Mouse (Mus musculus): Measurements from ENCODE around the gene Ralgps1. TPM values are rescaled to one million over a fixed set of nuclear protein-coding genes. Genes with fewer than 3 reads are reported as not detected.
A peak's percentile ranks its signal among the peaks of the same experiment; 100 is the strongest.

The Ralgps1 gene
- polyA plus RNA-seq, 1 experiment, result 0.47 TPM

DNA sequence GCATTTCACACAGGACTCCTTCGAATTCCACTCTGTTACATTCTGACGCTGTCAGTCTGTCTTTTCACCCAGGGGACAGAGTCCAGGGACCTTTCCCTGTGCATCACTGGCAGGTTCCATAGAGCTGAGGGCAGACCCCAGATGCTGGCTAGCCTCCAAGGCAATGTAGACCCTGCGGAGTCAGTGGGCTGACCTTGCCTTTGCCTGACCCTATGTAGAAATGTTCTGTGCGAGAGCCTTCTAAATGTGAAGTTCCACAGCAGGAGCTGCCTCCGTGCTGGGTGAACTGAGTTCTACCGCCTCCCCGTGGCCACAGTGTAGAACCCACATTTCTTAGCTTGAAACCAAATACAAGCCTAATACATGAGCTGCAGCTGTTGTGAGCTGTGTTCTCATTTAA is 30.9 kb upstream of the Ralgps1 start:
- H3K79me3 ChIP-seq (ENCODE audit: low read depth), result no peaks in the 10 kb centered on the region
- peak; percentile 43 for TF ChIP-seq CTCF (IDR thresholded peaks at IDR 0.05; ENCODE audit: control insufficient read depth, insufficient read depth, insufficient read length)
- TF ChIP-seq CEBPB (IDR thresholded peaks at IDR 0.05; ENCODE audit: low read depth), result no peak
- no peaks in the 10 kb centered on the region for H3K36me3 ChIP-seq (ENCODE audit: control insufficient read depth, insufficient read depth)

DNA sequence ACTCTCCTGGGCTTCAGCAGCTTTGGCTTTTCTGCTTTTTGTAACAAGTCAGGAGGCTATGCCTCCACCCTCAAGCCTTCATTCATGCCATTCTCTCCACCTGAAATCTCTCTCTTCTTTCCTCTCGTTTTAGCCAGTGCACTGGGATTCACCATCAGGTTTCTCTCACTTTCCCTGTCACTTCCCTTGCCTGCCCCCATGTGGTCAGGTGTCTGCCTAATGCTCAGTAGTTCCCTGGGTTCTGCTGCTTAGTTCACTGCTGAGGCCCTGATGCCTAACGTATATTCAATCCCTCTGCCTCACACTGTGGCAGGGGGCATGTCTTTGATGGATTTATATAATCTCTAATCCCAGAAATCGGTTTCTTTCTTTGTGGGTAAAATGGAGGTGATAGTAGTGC is 29.9 kb upstream of the Ralgps1 start:
- H3K27me3 ChIP-seq (ENCODE audit: control insufficient read depth, insufficient read depth, insufficient read length), result no peaks in the 10 kb centered on the region
- no peaks in the 10 kb centered on the region for H3K79me3 ChIP-seq (ENCODE audit: low read depth)
- H3ac ChIP-seq (ENCODE audit: control insufficient read depth, insufficient read length, low read depth), result no peak overlapping the region
- no peaks in the 10 kb centered on the region for H3K36me3 ChIP-seq (ENCODE audit: control insufficient read depth, insufficient read depth)
- TF ChIP-seq USF1 (IDR thresholded peaks at IDR 0.05; ENCODE audit: low read depth) (no peak), CTCF (IDR thresholded peaks at IDR 0.05; ENCODE audit: control insufficient read depth, insufficient read depth, insufficient read length) (no peak), MYOD1 (IDR thresholded peaks at IDR 0.05; ENCODE audit: control insufficient read depth, insufficient read length, low read depth) (no peak), MAX (IDR thresholded peaks at IDR 0.05) (no peak), CEBPB (IDR thresholded peaks at IDR 0.05; ENCODE audit: low read depth) (no peak), MYOG (IDR thresholded peaks at IDR 0.05; ENCODE audit: control insufficient read depth, extremely low read depth, insufficient read length) (no peak), FOSL1 (IDR thresholded peaks at IDR 0.05; ENCODE audit: insufficient read depth, low read length, poor library complexity, severe bottlenecking) (no peak)
- H3K4me3 ChIP-seq (ENCODE audit: insufficient read depth, poor library complexity, severe bottlenecking), result no peak overlapping the region
- no peaks in the 10 kb centered on the region for H3K79me2 ChIP-seq (ENCODE audit: control insufficient read depth, insufficient read depth)

More for the DNA sequence above, 30.9 kb upstream of the Ralgps1 start:
- Histone ChIP-seq H3ac (ENCODE audit: control insufficient read depth, insufficient read length, low read depth) (no peak overlapping the region), H3K4me3 (ENCODE audit: insufficient read depth, poor library complexity, severe bottlenecking) (no peak overlapping the region), H3K27me3 (ENCODE audit: control insufficient read depth, insufficient read depth, insufficient read length) (no peaks in the 10 kb centered on the region), H3K79me2 (ENCODE audit: control insufficient read depth, insufficient read depth) (no peaks in the 10 kb centered on the region)

DNA sequence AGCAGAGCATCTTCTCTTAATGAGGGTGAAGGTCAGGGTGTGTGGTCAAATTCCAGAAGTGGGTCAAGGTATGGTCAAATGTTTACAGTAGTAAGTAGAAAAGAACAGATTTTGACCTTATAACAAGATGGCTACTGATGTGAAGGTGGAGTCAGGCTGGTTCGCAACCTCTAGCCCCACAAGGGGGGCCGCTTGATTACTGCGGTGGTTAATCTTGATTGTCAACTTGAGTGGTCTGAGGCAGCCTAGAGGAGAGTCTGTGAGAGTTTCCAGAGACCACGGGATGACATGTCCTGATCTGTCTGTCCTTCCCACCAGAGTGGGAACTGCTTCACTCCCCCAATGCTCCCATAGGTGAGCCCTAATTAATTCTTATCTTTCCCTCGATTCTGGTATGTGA is 29.3 kb upstream of the Ralgps1 start:
- H3ac ChIP-seq (ENCODE audit: control insufficient read depth, insufficient read length, low read depth), result no peak overlapping the region
- no peaks in the 10 kb centered on the region for H3K79me2 ChIP-seq (ENCODE audit: control insufficient read depth, insufficient read depth)
- H3K79me3 ChIP-seq (ENCODE audit: low read depth), result no peaks in the 10 kb centered on the region
- no peaks in the 10 kb centered on the region for H3K27me3 ChIP-seq (ENCODE audit: control insufficient read depth, insufficient read depth, insufficient read length)
- no peaks in the 10 kb centered on the region for H3K36me3 ChIP-seq (ENCODE audit: control insufficient read depth, insufficient read depth)
- H3K4me3 ChIP-seq (ENCODE audit: insufficient read depth, poor library complexity, severe bottlenecking), result no peak overlapping the region
- TF ChIP-seq MAX (IDR thresholded peaks at IDR 0.05) (no peak), MYOD1 (IDR thresholded peaks at IDR 0.05; ENCODE audit: control insufficient read depth, insufficient read length, low read depth) (no peak), USF1 (IDR thresholded peaks at IDR 0.05; ENCODE audit: low read depth) (no peak), MYOG (IDR thresholded peaks at IDR 0.05; ENCODE audit: control insufficient read depth, extremely low read depth, insufficient read length) (no peak), CEBPB (IDR thresholded peaks at IDR 0.05; ENCODE audit: low read depth) (no peak), CTCF (IDR thresholded peaks at IDR 0.05; ENCODE audit: control insufficient read depth, insufficient read depth, insufficient read length) (no peak), FOSL1 (IDR thresholded peaks at IDR 0.05; ENCODE audit: insufficient read depth, low read length, poor library complexity, severe bottlenecking) (no peak)

DNA sequence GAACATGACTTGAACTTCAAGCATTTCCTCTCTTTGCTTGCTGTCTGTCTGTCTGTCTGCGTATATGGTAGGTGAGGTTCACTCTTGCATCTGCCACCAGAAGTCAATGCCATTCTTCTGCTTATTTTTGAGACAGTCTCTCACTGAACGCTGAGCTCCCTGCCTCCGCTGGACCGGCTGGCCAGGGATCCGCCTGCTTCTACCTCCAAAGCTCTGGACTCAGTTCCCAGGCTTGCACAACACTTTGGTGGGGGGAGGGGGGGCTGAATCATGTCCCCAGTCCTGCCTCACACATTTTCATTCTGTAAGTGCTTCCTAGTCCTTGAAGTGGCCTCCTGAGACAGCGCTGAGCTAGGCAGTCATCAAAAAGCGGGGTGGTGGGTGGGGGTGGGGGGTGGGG is 27.8 kb upstream of the Ralgps1 start:
- no peaks in the 10 kb centered on the region for H3K79me2 ChIP-seq (ENCODE audit: control insufficient read depth, insufficient read depth)
- H3K4me3 ChIP-seq (ENCODE audit: insufficient read depth, poor library complexity, severe bottlenecking), result no peak overlapping the region
- TF ChIP-seq MAX (IDR thresholded peaks at IDR 0.05) (no peak), CTCF (IDR thresholded peaks at IDR 0.05; ENCODE audit: control insufficient read depth, insufficient read depth, insufficient read length) (no peak), MYOD1 (IDR thresholded peaks at IDR 0.05; ENCODE audit: control insufficient read depth, insufficient read length, low read depth) (no peak), CEBPB (IDR thresholded peaks at IDR 0.05; ENCODE audit: low read depth) (no peak), FOSL1 (IDR thresholded peaks at IDR 0.05; ENCODE audit: insufficient read depth, low read length, poor library complexity, severe bottlenecking) (no peak), USF1 (IDR thresholded peaks at IDR 0.05; ENCODE audit: low read depth) (no peak), MYOG (IDR thresholded peaks at IDR 0.05; ENCODE audit: control insufficient read depth, extremely low read depth, insufficient read length) (no peak)
- no peaks in the 10 kb centered on the region for H3K27me3 ChIP-seq (ENCODE audit: control insufficient read depth, insufficient read depth, insufficient read length)
- no peak overlapping the region for H3ac ChIP-seq (ENCODE audit: control insufficient read depth, insufficient read length, low read depth)
- H3K36me3 ChIP-seq (ENCODE audit: control insufficient read depth, insufficient read depth), result no peaks in the 10 kb centered on the region
- H3K79me3 ChIP-seq (ENCODE audit: low read depth), result no peaks in the 10 kb centered on the region

DNA sequence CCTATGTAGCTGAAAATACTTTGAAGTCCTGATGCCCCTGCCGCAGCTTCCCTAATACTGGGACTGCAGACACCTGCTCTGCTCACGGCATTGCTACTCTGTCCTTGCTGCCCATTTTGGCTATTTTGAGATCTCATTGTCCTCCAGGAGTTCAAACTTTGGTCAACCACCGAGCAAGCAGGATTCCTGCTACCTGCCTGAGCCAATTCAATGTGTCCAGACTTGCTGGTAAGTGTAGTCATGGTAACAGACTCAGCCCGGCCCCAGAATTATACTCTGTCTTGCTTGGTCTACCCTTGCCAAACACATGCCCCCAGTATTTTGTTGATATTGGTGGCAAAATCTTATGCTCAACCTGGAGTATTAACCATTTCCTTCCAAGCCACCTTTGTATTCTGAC is 25.8 kb upstream of the Ralgps1 start:
- TF ChIP-seq CTCF (IDR thresholded peaks at IDR 0.05; ENCODE audit: control insufficient read depth, insufficient read depth, insufficient read length), result no peak
- no peak for TF ChIP-seq FOSL1 (IDR thresholded peaks at IDR 0.05; ENCODE audit: insufficient read depth, low read length, poor library complexity, severe bottlenecking)
- no peak for TF ChIP-seq MYOG (IDR thresholded peaks at IDR 0.05; ENCODE audit: control insufficient read depth, extremely low read depth, insufficient read length)
- no peak for TF ChIP-seq MYOD1 (IDR thresholded peaks at IDR 0.05; ENCODE audit: control insufficient read depth, insufficient read length, low read depth)
- no peak for TF ChIP-seq MAX (IDR thresholded peaks at IDR 0.05)
- no peak for TF ChIP-seq CEBPB (IDR thresholded peaks at IDR 0.05; ENCODE audit: low read depth)
- Histone ChIP-seq H3K4me3 (ENCODE audit: insufficient read depth, poor library complexity, severe bottlenecking) (no peak overlapping the region), H3K79me2 (ENCODE audit: control insufficient read depth, insufficient read depth) (no peaks in the 10 kb centered on the region), H3ac (ENCODE audit: control insufficient read depth, insufficient read length, low read depth) (no peak overlapping the region), H3K27me3 (ENCODE audit: control insufficient read depth, insufficient read depth, insufficient read length) (no peaks in the 10 kb centered on the region), H3K79me3 (ENCODE audit: low read depth) (no peaks in the 10 kb centered on the region), H3K36me3 (ENCODE audit: control insufficient read depth, insufficient read depth) (no peaks in the 10 kb centered on the region)

DNA sequence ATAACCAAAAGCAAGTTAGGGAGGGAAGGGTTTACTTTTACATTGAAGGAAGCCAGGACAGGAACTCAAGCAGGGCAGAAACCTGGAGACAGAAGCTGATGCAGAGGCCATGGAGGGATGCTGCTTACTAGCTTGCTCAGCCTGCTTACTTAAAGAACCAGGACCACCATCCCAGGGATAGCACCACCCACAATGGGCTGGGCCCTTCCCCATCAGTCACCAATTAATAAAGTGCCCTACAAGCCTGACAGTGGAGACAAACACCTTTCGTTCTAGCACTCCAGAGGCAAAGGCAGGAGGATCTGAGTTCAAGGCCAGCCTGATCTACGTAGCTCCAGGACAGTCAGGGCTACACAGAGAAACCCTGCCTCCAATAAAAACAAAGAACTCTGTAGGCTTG is 23.8 kb upstream of the Ralgps1 start:
- no peaks in the 10 kb centered on the region for H3K79me3 ChIP-seq (ENCODE audit: low read depth)
- H3K4me3 ChIP-seq (ENCODE audit: insufficient read depth, poor library complexity, severe bottlenecking), result no peak overlapping the region
- no peaks in the 10 kb centered on the region for H3K36me3 ChIP-seq (ENCODE audit: control insufficient read depth, insufficient read depth)
- TF ChIP-seq FOSL1 (IDR thresholded peaks at IDR 0.05; ENCODE audit: insufficient read depth, low read length, poor library complexity, severe bottlenecking) (no peak), MYOG (IDR thresholded peaks at IDR 0.05; ENCODE audit: control insufficient read depth, extremely low read depth, insufficient read length) (no peak), USF1 (IDR thresholded peaks at IDR 0.05; ENCODE audit: low read depth) (no peak), MYOD1 (IDR thresholded peaks at IDR 0.05; ENCODE audit: control insufficient read depth, insufficient read length, low read depth) (no peak), MAX (IDR thresholded peaks at IDR 0.05) (no peak), CEBPB (IDR thresholded peaks at IDR 0.05; ENCODE audit: low read depth) (no peak)
- H3K27me3 ChIP-seq (ENCODE audit: control insufficient read depth, insufficient read depth, insufficient read length), result no peaks in the 10 kb centered on the region
- H3ac ChIP-seq (ENCODE audit: control insufficient read depth, insufficient read length, low read depth), result no peak overlapping the region
- H3K79me2 ChIP-seq (ENCODE audit: control insufficient read depth, insufficient read depth), result no peaks in the 10 kb centered on the region
